Mouse (Mus musculus) v-Abl transformed pro-B cells (cell line): ENCODE data around the gene Llgl2.

Source experiments
- in situ Hi-C, 2 experiments: fragments of 400-800 bp; cut with MboI; formaldehyde crosslinking; loops; one replicate each; pipeline ENCODE4 v1.15.1; 2025; ENCODE audit not compliant: unreplicated experiment in 2 of 2

The Llgl2 gene

DNA sequence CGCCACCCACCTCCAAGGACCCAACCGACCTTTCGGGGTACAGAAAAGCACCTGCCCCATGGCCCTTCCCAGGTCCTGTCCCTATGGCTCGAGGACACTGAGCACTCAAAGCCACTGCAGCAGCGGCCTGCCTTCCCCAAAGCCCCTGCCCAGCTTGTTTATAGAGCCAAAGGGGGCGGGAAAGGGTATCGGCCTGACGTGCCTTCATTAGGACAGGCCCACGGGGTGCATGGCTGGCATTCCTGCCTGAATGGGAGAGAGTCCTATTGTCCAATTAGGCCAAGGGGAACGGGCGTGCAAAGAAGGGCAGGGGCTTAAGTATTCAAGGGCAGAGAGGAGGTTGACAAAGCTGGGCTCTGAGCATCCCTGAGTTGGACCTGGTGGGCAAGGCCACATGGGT is 15.9 kb upstream of the Llgl2 start:
- in situ Hi-C loops: loop anchor here in 1 of 2 experiments (25.0 kb wide), 1 partner anchor 446 kb away; the partner anchor contains the start of gene Hid1

- in situ Hi-C loops: loop anchor here in 1 of 2 experiments (25.0 kb wide), 1 partner anchor 447 kb away; the partner anchor contains the start of gene Hid1
Measured at GRCm38 (mm10) chr11:115808696-115809310, 15.0 kb upstream of the Llgl2 start.

DNA sequence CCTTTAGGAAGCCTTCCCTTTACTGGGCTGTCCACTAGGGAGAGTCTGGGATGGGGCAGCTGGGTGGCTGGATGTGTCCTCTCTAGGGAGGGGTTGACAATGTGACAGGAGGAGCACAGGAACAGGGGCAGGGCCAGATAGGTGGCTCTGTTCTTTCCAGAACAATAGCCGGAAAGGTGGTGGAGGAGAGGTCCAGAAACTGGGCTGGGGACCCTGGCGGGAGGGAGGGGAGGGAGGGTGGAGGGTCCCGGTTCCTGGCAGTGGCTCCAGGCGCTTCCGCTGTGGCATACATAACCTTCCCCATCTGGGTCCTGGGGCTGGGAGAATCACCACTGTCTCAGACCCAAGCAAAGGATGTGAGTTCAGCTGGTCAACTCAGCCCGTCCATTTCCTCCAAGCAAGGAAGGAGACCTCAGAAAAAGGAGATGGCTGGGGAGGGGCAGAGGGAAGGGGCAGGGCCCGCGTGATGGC is 14.5 kb upstream of the Llgl2 start:
- in situ Hi-C loops: loop anchor here in 1 of 2 experiments (25.0 kb wide), 1 partner anchor 447 kb away; the partner anchor contains the start of gene Hid1

GRCm38 (mm10) chr11:115810377-115810776 is 13.5 kb upstream of the Llgl2 start:
- in situ Hi-C loops: loop anchor here (5.0 to 25.0 kb wide), 9 partner anchors 88 to 448 kb away; partner anchors contain the start of genes Hid1 (in 1 of the 2) and Mif4gd (in 1 of the 2)

GRCm38 (mm10) chr11:115811381-115812093 is 12.3 kb upstream of the Llgl2 start:
- in situ Hi-C loops: loop anchor here (5.0 to 25.0 kb wide), 9 partner anchors 89 to 449 kb away; partner anchors contain the start of genes Hid1 (in 1 of the 2) and Mif4gd (in 1 of the 2)

DNA sequence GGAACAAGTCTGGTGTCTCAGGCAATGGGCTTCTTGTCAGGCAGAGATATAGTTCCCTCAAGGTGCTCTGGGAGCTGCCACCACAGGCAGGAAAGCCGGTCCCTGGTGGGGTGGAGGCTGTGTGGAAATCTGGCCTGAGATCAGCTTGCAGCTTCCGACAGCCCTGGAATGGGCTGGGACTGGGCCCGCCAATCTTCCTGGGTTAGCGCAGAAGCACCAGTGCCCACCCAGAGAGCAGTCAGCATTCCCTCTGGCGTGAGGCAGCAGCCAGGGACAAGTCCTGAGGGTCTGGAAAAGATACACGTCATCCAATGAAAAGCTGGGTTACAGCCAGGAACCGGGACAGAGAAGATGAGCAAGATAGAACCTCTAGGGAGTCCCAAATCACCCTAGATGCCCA is 11.8 kb upstream of the Llgl2 start:
- in situ Hi-C loops: loop anchor here (5.0 to 25.0 kb wide), 9 partner anchors 90 to 450 kb away; partner anchors contain the start of genes Hid1 (in 1 of the 2) and Mif4gd (in 1 of the 2)

- in situ Hi-C loops: loop anchor here (5.0 to 25.0 kb wide), 9 partner anchors 90 to 450 kb away; partner anchors contain the start of genes Hid1 (in 1 of the 2) and Mif4gd (in 1 of the 2)
Measured at GRCm38 (mm10) chr11:115812533-115813420, 11.1 kb upstream of the Llgl2 start.

DNA sequence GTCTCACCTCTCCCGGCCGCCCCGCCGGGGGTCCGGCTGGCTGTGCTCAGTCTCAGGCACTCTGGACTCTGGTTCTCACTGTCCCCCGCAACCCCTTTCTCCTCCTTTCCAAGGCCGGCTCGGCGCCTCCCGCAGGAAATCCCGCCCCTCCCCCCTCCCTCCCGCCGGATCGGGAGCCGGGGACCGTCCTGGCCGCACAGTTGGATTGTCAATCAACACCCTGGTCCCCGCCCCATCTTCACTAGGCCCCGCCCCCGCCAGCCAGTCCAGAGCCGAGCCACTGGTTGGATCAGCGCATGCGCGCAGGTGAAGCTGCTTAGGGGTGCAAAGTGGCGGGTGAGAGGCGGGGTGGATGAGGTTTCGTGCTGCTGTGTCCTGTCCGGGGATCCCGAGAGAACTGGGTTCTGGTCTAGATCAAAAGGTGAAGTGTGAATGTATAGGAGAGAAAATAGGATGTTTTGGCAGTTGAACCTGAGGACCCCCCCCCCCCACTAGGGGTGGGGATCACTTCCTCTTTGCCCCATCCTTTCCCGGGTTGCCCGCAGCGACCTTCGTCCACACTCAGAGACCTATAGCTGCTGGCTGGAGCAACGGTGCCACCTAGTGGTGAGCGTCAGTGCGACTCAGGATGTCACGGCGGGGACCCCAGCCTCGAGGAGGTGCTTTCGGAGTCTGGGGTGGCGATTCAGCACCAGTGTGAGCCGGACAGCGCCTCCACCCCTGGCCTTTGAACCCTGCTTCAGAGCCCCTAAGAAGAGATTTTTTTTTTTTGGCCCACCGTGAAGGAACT is 10.1 kb upstream of the Llgl2 start, which contains the start of gene Caskin2:
Gene Caskin2, minus strand, starts transcription at position 133 of the 790 bp plus-strand sequence.
- in situ Hi-C loops: loop anchor here (5.0 to 25.0 kb wide), 9 partner anchors 91 to 451 kb away; partner anchors contain the start of genes Hid1 (in 1 of the 2) and Mif4gd (in 1 of the 2)

- in situ Hi-C loops: loop anchor here (5.0 to 25.0 kb wide), 9 partner anchors 93 to 453 kb away; partner anchors contain the start of genes Hid1 (in 1 of the 2) and Mif4gd (in 1 of the 2)
Measured at GRCm38 (mm10) chr11:115814605-115815450, 9.0 kb upstream of the Llgl2 start, which contains the start of gene Tsen54. Gene Tsen54 (plus strand): TSS chr11:115814724.

- in situ Hi-C loops: loop anchor here in 1 of 2 experiments (10.0 to 25.0 kb wide), 3 partner anchors 173 to 455 kb away; partner anchors contain the start of genes Hid1 and Mif4gd
Measured at GRCm38 (mm10) chr11:115817331-115817730, 6.5 kb upstream of the Llgl2 start.

GRCm38 (mm10) chr11:115819915-115820623 is 3.8 kb upstream of the Llgl2 start:
- in situ Hi-C loops: loop anchor here in 1 of 2 experiments (10.0 to 25.0 kb wide), 3 partner anchors 175 to 458 kb away; partner anchors contain the start of genes Hid1 and Mif4gd

DNA sequence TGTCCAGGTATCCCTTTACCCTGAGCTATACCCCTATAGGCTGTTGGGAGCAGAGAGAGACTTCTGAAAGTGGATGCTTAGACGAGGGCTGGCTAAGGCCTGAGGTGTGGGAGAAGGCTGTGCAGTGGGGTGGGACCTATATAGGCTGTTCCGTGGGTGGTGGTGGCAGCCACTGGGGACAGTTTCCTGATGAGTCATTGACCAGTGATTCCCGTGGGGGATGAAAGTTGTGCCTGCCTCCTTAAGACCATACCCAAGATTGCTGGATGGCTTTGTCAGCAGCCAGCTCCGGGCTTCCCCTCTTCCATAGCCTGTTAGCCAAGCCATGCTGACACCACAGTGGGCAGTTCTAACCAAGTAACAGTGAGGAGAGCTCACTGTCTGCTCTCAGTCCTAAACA is 2.8 kb upstream of the Llgl2 start:
- in situ Hi-C loops: loop anchor here in 1 of 2 experiments (25.0 kb wide), 1 partner anchor 459 kb away; the partner anchor contains the start of gene Hid1

- in situ Hi-C loops: loop anchor here in 1 of 2 experiments (25.0 kb wide), 1 partner anchor 463 kb away; the partner anchor contains the start of gene Hid1
Measured at GRCm38 (mm10) chr11:115824813-115825212, 964 bp downstream of the Llgl2 start.

DNA sequence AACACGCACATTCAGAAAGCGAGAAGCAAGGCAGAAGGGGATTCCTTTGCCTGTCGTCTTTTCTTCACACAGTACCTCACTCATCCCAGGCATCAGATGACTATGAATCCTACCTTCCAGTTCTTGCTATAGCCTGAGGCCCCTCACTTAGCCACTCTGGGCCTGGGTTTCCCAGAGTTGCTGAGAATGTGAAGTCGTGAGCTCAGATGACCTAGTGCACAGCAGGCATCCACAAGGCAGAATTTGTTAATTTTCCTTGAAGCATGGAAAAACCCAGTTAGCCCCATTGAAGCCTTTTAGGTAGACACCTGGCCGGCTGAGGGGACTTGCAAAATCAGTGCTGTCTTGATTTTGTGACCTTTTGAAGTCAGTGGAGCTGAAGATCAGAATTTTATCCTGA is 2.6 kb downstream of the Llgl2 start:
- in situ Hi-C loops: no loop called here

- in situ Hi-C loops: no loop called here
Measured at GRCm38 (mm10) chr11:115827624-115828023, 3.8 kb downstream of the Llgl2 start.

DNA sequence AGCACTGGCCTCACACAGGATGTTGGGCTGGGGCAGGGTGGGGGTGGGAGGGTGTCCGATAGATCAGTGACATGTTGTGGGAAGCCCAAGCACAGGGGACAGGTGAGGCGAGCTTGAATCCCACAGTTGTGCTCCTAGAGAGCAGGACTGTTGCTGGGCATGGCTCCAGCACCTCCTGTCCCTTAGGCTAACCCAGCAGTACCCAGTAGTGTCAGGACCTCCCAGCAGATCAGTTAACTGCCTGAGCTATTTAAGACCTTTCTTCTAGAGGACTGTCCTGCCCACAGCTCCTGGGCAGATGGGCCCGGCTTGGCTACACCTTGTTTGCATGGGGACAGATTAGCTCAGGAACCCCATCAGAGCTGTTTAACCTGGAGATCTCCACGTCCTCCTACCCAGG is 5.2 kb downstream of the Llgl2 start:
- in situ Hi-C loops: no loop called here
